Mouse (Mus musculus) forebrain, embryonic 10.5 days (tissue): ENCODE results near the gene Zbtb17. TPM values are rescaled to one million over a fixed set of nuclear protein-coding genes. Genes with fewer than 3 reads are reported as not detected.

ENCODE experiments used
- DNase-seq: peaks from one replicate; pipeline ENCODE4 v3.0.0-alpha.2; 2017; ENCODE audit warnings: low spot score; ENCODE audit errors: extremely low spot score
- H3K27ac ChIP-seq: fragments of 300-500 bp; sonication (generic); 2 replicates; pipeline ENCODE4 v1.5.1; 2016; ENCODE audit warnings: mild to moderate bottlenecking
- H3K27me3 ChIP-seq: fragments of 300-500 bp; sonication (generic); 2 replicates; pipeline ENCODE4 v1.6.1; 2016; ENCODE audit warnings: mild to moderate bottlenecking; ENCODE audit not compliant: poor library complexity, severe bottlenecking
- H3K36me3 ChIP-seq: fragments of 300-500 bp; sonication (generic); replicated peaks from 2 replicates; pipeline ENCODE4 v1.6.1; 2016; ENCODE audit warnings: mild to moderate bottlenecking, moderate library complexity
- H3K4me1 ChIP-seq: fragments of 300-500 bp; sonication (generic); 2 replicates; pipeline ENCODE4 v1.6.1; 2016
- H3K4me3 ChIP-seq: fragments of 300-500 bp; sonication (generic); 2 replicates; pipeline ENCODE4 v1.5.1; 2016; ENCODE audit warnings: mild to moderate bottlenecking, moderate library complexity
- H3K9me3 ChIP-seq: fragments of 300-500 bp; sonication (generic); 2 replicates; pipeline ENCODE4 v1.6.1; 2016; ENCODE audit warnings: mild to moderate bottlenecking, moderate library complexity
- WGBS: fragments of 180-500 bp; shearing (Covaris S2); methylation state at CpG from one replicate; pipeline ENCODE4 v1.1.7; 2016; 5-methylcytosine and 5-hydroxymethylcytosine counted together
- polyA plus RNA-seq: library from polyadenylated mRNA; unstranded; fragments of >200 nt; fragmentation: Nextera tagmentation; extraction: Ambion mirVana; gene quantifications from 2 replicates; pipeline ENCODE4 v1.2.1, GENCODE M21; 2016

Gene Zbtb17
- polyA plus RNA-seq, 1 experiment from 2014 or later = 58.9 TPM

DNA sequence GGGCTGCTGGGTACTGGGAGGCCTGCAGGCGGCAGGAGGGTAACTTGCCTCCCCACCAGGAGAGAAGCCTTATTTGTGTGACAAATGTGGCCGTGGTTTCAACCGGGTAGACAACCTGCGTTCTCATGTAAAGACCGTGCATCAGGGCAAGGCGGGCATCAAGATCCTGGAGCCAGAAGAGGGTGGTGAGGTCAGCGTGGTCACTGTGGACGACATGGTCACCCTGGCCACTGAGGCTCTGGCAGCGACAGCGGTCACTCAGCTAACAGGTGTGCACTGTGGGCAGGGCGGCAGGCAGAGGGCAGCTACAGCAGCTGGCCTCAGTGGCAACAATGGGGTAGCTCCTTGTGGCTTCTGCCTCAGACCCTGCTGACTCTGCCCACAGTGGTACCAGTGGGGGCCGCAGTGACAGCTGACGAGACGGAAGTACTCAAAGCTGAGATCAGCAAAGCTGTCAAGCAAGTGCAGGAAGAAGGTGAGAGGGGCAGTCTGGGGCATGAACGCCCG is 21.9 kb downstream of the Zbtb17 start:
- 92% methylated on average over 16 of the region's 16 CpGs for WGBS
- Histone ChIP-seq H3K4me1 (peaks cover 3% of the 10 kb centered on the region), H3K9me3 (peaks cover 2% of the 10 kb centered on the region; the same call in 1 of the 2 replicates), H3K27me3 (no peaks in the 10 kb centered on the region), H3K4me3 (no peak overlapping the region), H3K27ac (no peak overlapping the region), H3K36me3 (peaks cover 99% of the 10 kb centered on the region)
- DNase-seq = no peak

DNA sequence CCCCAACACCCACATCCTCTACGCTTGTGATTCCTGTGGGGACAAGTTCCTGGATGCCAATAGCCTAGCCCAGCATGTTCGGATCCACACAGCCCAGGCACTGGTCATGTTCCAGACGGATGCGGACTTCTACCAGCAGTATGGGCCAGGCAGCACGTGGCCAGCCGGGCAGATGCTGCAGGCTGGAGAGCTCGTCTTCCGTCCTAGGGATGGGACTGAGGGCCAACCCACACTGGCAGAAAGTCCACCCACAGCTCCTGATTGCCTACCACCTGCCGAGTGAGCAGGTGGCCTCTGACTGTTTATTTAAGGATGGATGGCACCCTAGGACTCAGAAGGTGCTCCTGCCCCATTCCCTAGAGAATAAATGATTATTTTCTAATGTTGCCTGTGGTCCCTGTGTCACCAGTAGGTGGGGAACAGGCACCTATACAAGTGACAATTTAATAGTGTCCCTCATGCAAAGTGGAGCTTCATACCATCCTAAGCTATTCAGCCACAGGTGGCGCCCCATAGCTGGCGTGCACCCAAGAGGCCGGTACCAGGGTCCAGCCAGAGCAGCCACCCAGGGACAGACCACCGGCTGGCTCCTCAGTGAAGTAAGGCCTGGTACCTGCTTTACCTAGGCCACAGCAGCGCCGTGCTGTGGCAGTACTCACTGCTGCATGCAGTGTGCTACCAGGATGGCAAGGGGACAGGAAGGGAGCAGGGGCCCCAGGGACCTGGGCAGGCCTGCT is 22.6 kb downstream of the Zbtb17 start:
- Histone ChIP-seq H3K9me3 (peaks cover 5% of the 10 kb centered on the region; the same call in 1 of the 2 replicates), H3K27ac (no peak overlapping the region), H3K4me3 (no peak overlapping the region), H3K36me3 (peaks cover 99% of the 10 kb centered on the region), H3K27me3 (no peaks in the 10 kb centered on the region), H3K4me1 (no peaks in the 10 kb centered on the region)
- WGBS = 90% methylated on average over 15 of the region's 15 CpGs
- DNase-seq = no peak

DNA sequence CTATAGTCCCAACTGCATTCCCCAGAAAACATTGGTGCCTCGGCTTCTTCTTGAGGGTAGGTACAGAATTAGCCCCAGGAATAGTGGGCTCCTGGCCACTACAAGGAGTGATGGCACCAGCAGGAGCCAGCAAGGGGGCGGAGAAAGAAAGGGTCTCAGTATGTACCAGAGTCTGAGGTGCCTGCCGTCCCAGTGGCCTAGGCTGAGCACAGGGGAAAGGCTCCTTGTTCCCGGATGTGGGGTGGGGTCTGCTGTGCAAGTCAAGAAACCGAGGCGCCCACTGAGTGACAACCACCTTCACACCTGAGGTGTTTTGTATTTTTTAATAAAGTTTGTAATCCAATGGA is 23.1 kb downstream of the Zbtb17 start:
- peaks cover 5% of the 10 kb centered on the region; the same call in 1 of the 2 replicates for H3K9me3 ChIP-seq
- H3K27ac ChIP-seq = no peak overlapping the region
- H3K4me3 ChIP-seq = no peak overlapping the region
- no peaks in the 10 kb centered on the region for H3K27me3 ChIP-seq
- no peaks in the 10 kb centered on the region for H3K4me1 ChIP-seq
- DNase-seq = no peak
- H3K36me3 ChIP-seq = peaks cover 99% of the 10 kb centered on the region
- 80% methylated on average over 6 of the region's 6 CpGs for WGBS

DNA sequence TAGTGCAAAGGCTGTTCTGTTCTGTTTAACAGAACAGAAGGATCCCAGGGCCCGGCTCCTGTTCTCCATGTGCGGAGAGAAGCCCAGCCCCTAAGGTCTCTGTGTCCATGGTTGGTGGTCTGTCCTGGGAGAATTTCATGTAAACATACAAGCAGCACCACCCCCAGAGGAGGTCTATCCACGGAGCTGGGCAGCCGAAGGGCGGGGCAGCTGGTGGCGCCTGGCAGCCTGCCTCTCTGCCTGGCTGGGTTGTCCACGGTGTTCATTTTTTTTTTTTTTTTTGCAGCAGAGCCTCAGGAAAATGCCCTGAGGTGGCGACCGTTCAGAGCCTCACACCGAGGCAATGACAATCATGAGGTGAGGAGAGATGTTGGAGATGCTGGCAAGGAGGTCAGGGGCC is 24.1 kb downstream of the Zbtb17 start:
- peaks cover 99% of the 10 kb centered on the region for H3K36me3 ChIP-seq
- no peaks in the 10 kb centered on the region for H3K4me1 ChIP-seq
- no peak overlapping the region for H3K27ac ChIP-seq
- no peak overlapping the region for H3K4me3 ChIP-seq
- peaks cover 5% of the 10 kb centered on the region; the same call in 1 of the 2 replicates for H3K9me3 ChIP-seq
- 85% methylated on average over 10 of the region's 10 CpGs for WGBS
- no peak for DNase-seq
- H3K27me3 ChIP-seq = no peaks in the 10 kb centered on the region

- Histone ChIP-seq H3K4me3 (no peak overlapping the region), H3K27ac (no peak overlapping the region), H3K9me3 (peaks cover 5% of the 10 kb centered on the region; the same call in 1 of the 2 replicates), H3K36me3 (peaks cover 99% of the 10 kb centered on the region), H3K4me1 (no peaks in the 10 kb centered on the region), H3K27me3 (no peaks in the 10 kb centered on the region)
- no peak for DNase-seq
- WGBS = 92% methylated on average over 9 of the region's 9 CpGs
These were observed 24.9 kb downstream of the Zbtb17 start for GRCm38 (mm10) chr4:141469343-141469742.

DNA sequence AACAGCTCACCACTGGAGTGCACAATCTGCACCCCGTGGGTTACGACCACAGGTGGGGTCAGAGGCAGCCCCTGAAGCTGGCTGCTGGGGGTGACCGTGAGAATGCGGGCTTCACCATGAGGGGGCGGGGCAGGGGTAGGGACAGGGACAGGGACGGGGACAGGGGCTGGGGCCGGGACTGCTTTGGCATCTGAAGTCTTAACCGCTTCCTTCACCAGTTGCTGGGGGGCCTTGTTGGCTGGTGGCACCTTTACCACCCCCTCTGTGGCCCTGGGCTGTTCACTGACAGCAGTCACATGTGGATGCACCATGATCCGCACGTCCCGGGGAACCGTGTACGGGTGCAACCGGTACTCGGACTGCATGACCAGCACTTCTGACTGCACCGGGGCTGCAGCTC is 27.0 kb downstream of the Zbtb17 start:
- no peaks in the 10 kb centered on the region for H3K4me1 ChIP-seq
- no peak for DNase-seq
- peaks cover 99% of the 10 kb centered on the region for H3K36me3 ChIP-seq
- no peak overlapping the region for H3K4me3 ChIP-seq
- 95% methylated on average over 16 of the region's 16 CpGs for WGBS
- no peak overlapping the region for H3K27ac ChIP-seq
- H3K9me3 ChIP-seq = peaks cover 5% of the 10 kb centered on the region; the same call in 1 of the 2 replicates
- no peaks in the 10 kb centered on the region for H3K27me3 ChIP-seq

GRCm38 (mm10) chr4:141472641-141473321 is 28.3 kb downstream of the Zbtb17 start:
- Histone ChIP-seq H3K9me3 (peaks cover 5% of the 10 kb centered on the region; the same call in 1 of the 2 replicates), H3K4me3 (no peak overlapping the region), H3K27me3 (no peaks in the 10 kb centered on the region), H3K27ac (no peak overlapping the region), H3K36me3 (peaks cover 99% of the 10 kb centered on the region), H3K4me1 (no peaks in the 10 kb centered on the region)
- DNase-seq = no peak
- WGBS = 94% methylated on average over 32 of the region's 32 CpGs

DNA sequence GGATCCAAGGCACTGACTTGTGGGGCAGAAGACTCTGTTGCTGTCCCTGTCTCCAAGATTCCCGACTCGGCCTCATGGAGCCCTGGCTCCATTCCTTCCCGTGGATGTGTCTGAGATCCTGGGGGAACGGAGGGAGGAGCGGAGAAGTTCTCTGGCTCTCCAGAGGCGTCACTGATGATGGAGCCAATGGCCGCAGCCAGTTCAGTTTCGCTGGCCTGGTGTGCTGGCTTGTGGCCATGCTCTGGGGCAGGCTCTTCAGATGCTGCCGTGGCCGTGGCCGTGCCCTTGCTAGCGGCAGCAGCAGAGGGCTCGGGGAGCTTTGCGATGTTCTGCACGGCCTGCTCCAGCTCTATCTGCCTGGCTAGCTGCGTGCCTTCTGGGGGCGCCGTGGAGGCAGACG is 30.0 kb downstream of the Zbtb17 start:
- H3K36me3 ChIP-seq = peaks cover 100% of the 10 kb centered on the region
- 94% methylated on average over 19 of the region's 19 CpGs for WGBS
- no peak for DNase-seq

DNA sequence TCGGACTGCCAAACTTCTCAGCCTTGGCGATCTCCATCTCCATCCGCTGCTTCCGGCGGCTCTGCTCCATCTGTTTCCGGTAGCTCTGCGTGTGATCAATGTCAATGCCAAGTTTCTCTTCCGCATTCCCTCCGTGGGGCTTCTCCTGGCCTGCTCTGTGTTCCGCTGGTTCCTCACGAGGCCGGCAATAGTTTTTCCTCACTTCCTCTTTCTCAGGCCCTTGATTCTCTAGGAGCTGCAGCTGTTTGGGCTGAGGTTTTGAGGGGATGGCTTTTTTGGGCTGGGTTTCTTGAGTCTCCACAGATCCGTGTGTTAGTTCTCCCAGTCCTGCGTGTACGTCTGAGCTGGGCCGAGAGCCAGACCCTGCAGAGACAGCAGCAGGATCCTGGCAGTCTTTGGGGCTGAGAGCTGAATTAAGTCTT is 33.2 kb downstream of the Zbtb17 start:
- WGBS = 96% methylated on average over 16 of the region's 16 CpGs
- H3K36me3 ChIP-seq = peaks cover 100% of the 10 kb centered on the region
- H3K27ac ChIP-seq = no peak overlapping the region
- H3K4me3 ChIP-seq = no peak overlapping the region
- H3K27me3 ChIP-seq = no peaks in the 10 kb centered on the region
- no peaks in the 10 kb centered on the region for H3K4me1 ChIP-seq
- DNase-seq = no peak
- H3K9me3 ChIP-seq = no peaks in the 10 kb centered on the region

More for the DNA sequence above, 30.0 kb downstream of the Zbtb17 start:
- Histone ChIP-seq H3K4me3 (no peak overlapping the region), H3K27me3 (no peaks in the 10 kb centered on the region), H3K27ac (no peak overlapping the region), H3K9me3 (peaks cover 5% of the 10 kb centered on the region; the same call in 1 of the 2 replicates), H3K4me1 (no peaks in the 10 kb centered on the region)

- Histone ChIP-seq H3K4me3 (no peak overlapping the region), H3K9me3 (no peaks in the 10 kb centered on the region), H3K27me3 (no peaks in the 10 kb centered on the region), H3K27ac (no peak overlapping the region), H3K4me1 (no peaks in the 10 kb centered on the region), H3K36me3 (peaks cover 100% of the 10 kb centered on the region)
- DNase-seq = no peak
- 94% methylated on average over 23 of the region's 23 CpGs for WGBS
These were observed 33.8 kb downstream of the Zbtb17 start for GRCm38 (mm10) chr4:141478225-141478624.

DNA sequence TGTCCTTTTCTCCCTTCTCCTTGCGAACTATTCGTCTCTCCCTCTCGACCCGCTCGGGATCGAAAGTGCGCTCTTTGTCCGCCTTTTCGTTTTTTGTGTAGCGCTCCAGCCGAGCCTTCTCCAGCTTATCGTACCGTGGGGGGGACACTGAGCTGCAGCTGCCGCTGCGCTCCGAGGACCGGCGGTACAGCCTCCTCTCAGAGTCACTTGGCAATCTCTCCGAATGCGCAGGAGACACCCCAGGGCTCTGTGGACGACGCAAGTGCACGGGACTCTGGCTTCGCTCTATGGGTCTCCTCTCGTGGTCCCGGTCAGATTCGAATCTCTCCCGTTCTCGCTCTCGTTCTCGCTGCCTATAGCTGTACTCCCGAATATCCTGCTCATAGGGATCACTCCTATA is 34.3 kb downstream of the Zbtb17 start:
- 95% methylated on average over 32 of the region's 32 CpGs for WGBS
- H3K9me3 ChIP-seq = no peaks in the 10 kb centered on the region
- H3K27me3 ChIP-seq = no peaks in the 10 kb centered on the region
- H3K36me3 ChIP-seq = peaks cover 100% of the 10 kb centered on the region
- no peak for DNase-seq
- no peak overlapping the region for H3K27ac ChIP-seq
- no peak overlapping the region for H3K4me3 ChIP-seq
- H3K4me1 ChIP-seq = no peaks in the 10 kb centered on the region

DNA sequence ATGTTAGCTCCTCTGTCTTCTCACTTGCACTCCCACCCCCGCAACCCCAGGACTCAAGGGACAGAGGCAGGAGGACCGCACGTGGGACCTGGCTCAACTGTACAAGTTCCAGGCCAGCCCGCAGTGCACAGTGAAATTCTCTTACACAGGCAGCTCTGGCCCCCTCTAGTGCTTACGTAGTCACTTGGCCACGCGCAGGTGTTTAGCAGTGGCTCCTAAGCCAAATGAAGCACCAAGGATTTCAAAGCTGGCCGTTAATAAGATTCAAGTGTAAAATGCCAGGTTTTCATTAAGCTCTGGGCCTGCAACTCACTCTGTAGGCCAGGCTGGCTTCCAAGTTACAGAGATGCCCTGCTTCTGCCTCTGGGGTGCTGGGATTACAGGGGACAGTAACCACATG is 35.0 kb downstream of the Zbtb17 start:
- H3K4me1 ChIP-seq = no peaks in the 10 kb centered on the region
- 93% methylated on average over 8 of the region's 8 CpGs for WGBS
- H3K9me3 ChIP-seq = no peaks in the 10 kb centered on the region
- no peaks in the 10 kb centered on the region for H3K27me3 ChIP-seq
- H3K27ac ChIP-seq = no peak overlapping the region
- no peak overlapping the region for H3K4me3 ChIP-seq
- peaks cover 100% of the 10 kb centered on the region for H3K36me3 ChIP-seq
- no peak for DNase-seq

- DNase-seq = no peak
- Histone ChIP-seq H3K9me3 (no peaks in the 10 kb centered on the region; the same call in 1 of the 2 replicates), H3K4me3 (no peak overlapping the region), H3K27ac (no peak overlapping the region), H3K27me3 (no peaks in the 10 kb centered on the region), H3K36me3 (peaks cover 100% of the 10 kb centered on the region), H3K4me1 (no peaks in the 10 kb centered on the region)
- 89% methylated on average over 11 of the region's 11 CpGs for WGBS
These were observed 39.6 kb downstream of the Zbtb17 start for GRCm38 (mm10) chr4:141484071-141484470.
